Mouse (Mus musculus) intestine, embryonic 15.5 days (tissue): Measurements from ENCODE around the gene Bmp4. TPM values are rescaled to one million over a fixed set of nuclear protein-coding genes. Genes with fewer than 3 reads are reported as not detected.

Experiments
- ATAC-seq: fragments of 200-750 bp; cut with Nextera tagmentation; 2 replicates; pipeline ENCODE4 v1.8.0; 2017; ENCODE audit warnings: moderate TSS enrichment, moderate library complexity
- H3K27ac ChIP-seq: fragments of 300-500 bp; sonication (generic); 2 replicates; pipeline ENCODE4 v1.5.1; 2015; ENCODE audit warnings: mild to moderate bottlenecking, inconsistent platforms
- H3K27me3 ChIP-seq: fragments of 300-500 bp; sonication (generic); replicated peaks from 2 replicates; pipeline ENCODE4 v1.6.1; 2015; ENCODE audit warnings: inconsistent platforms
- H3K36me3 ChIP-seq: fragments of 300-500 bp; sonication (generic); 2 replicates; pipeline ENCODE4 v1.6.1; 2015; ENCODE audit warnings: inconsistent platforms
- H3K4me1 ChIP-seq: fragments of 300-500 bp; sonication (generic); replicated peaks from 2 replicates; pipeline ENCODE4 v1.6.1; 2015; ENCODE audit warnings: inconsistent platforms
- H3K4me2 ChIP-seq: fragments of 300-500 bp; sonication (generic); replicated peaks from 2 replicates; pipeline ENCODE4 v1.6.1; 2015; ENCODE audit warnings: mild to moderate bottlenecking, inconsistent platforms
- H3K4me3 ChIP-seq: fragments of 300-500 bp; sonication (generic); replicated peaks from 2 replicates; pipeline ENCODE4 v1.5.1; 2015; ENCODE audit warnings: inconsistent platforms
- H3K9ac ChIP-seq: fragments of 300-500 bp; sonication (generic); 2 replicates; pipeline ENCODE4 v1.6.1; 2015; ENCODE audit warnings: inconsistent platforms
- H3K9me3 ChIP-seq: fragments of 300-500 bp; sonication (generic); 2 replicates; pipeline ENCODE4 v1.6.1; 2016; ENCODE audit warnings: inconsistent platforms
- WGBS: fragments of 180-500 bp; shearing (Covaris S2); methylation state at CpG from one replicate; pipeline ENCODE4 v1.1.7; 2015; 5-methylcytosine and 5-hydroxymethylcytosine counted together
- polyA plus RNA-seq: library from polyadenylated mRNA; unstranded; fragments of >200 nt; fragmentation: Nextera tagmentation; extraction: Ambion mirVana; gene quantifications from 2 replicates; pipeline ENCODE4 v1.2.1, GENCODE M21; 2015

The Bmp4 gene
- 65.6 and 74.4 TPM in 2 replicates for polyA plus RNA-seq

DNA sequence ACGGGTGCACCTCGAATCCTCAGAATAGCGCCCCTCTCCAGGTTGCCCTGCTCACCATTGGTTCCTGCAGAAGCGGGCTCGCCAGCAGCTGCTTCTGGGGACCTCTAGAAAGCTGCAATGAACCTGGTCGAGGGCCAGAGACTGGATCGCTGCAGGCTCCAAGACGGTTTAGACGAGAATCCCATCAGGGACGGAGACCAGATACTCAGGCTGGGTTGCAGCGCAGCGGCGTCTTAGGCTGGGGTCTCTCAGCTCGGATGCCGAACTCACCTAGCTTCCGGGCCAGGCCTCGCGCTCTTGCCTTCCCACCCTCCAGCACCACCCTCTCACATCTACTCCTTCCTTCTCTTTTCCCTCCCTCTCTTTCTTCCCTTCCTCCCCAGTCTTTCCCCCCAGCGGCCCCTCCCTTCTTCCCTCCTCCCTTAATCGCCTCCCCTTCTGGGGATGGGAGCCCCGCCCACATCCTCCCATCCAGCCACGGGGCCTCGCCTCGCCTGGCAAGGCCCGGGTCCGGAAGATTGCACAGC lies at the start of gene Bmp4:
Gene Bmp4, minus strand, starts transcription at position 421 of the 527 bp plus-strand sequence.
- peaks cover 21% of the 10 kb centered on the region for H3K27me3 ChIP-seq

DNA sequence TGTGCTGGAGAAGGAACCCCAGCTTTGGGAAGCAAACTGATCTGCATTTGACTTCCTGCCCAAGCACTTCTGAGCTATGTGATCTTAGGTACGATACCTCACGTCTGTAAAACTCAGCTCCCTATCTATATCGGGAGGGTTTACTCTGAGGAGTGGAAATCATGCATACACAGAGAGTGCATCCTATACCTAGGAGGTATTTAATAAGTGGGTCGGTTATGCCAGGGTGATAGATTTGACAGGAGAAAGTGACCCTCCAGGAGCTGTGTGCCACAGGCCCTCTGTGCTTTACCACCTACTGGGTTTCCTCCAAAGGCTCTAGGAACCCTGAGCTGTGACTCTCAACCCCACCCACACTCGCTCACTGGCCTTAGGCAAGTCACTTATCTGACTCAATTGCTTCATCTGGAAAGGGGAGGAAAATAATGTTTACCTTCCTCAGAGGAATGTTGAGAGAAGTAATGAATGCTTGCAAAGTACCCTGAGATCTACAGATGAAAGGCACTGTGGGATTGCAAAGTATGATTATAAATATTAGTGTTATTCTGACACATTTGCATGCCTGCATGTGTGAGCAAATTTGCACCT lies 49.1 kb upstream of the Bmp4 start:
- no peak overlapping the region for H3K9ac ChIP-seq
- H3K27ac ChIP-seq, result no peak overlapping the region
- 78% methylated on average over 5 of the region's 5 CpGs for WGBS
- no peaks in the 10 kb centered on the region for H3K27me3 ChIP-seq
- peaks cover 2% of the 10 kb centered on the region; the same call in 1 of the 2 replicates for H3K4me1 ChIP-seq
- ATAC-seq, result no peak
- H3K4me3 ChIP-seq, result no peak overlapping the region
- H3K4me2 ChIP-seq, result no peak overlapping the region
- H3K36me3 ChIP-seq, result no peaks in the 10 kb centered on the region
- no peaks in the 10 kb centered on the region for H3K9me3 ChIP-seq

More for the DNA sequence above, at the start of gene Bmp4:
- H3K27ac ChIP-seq, result peak within 1 kb of the TSS; percentile 88
- peak within 1 kb of the TSS; percentile 53 for H3K4me3 ChIP-seq
- no peaks in the 10 kb centered on the region for H3K9me3 ChIP-seq
- no peaks in the 10 kb centered on the region for H3K36me3 ChIP-seq
- peak within 1 kb of the TSS; percentile 78 for H3K4me2 ChIP-seq
- WGBS, result 2% methylated on average over 26 of the region's 26 CpGs
- H3K4me1 ChIP-seq, result peaks cover 10% of the 10 kb centered on the region
- peak; percentile 37 for ATAC-seq
- H3K9ac ChIP-seq, result peak within 1 kb of the TSS; percentile 63

GRCm38 (mm10) chr14:46436471-46437090 lies 46.1 kb upstream of the Bmp4 start:
- no peaks in the 10 kb centered on the region for H3K9me3 ChIP-seq
- H3K27me3 ChIP-seq, result no peaks in the 10 kb centered on the region
- H3K4me2 ChIP-seq, result 0 out of 2 replicates have a peak overlapping the region, but pooled peaks have one; percentile 36
- peak overlapping the region; percentile 73 for H3K27ac ChIP-seq
- no peak overlapping the region for H3K9ac ChIP-seq
- H3K4me1 ChIP-seq, result peaks cover 2% of the 10 kb centered on the region; the same call in 1 of the 2 replicates
- peak; percentile 56; the same call in 1 of the 2 replicates for ATAC-seq
- no peaks in the 10 kb centered on the region for H3K36me3 ChIP-seq
- no peak overlapping the region for H3K4me3 ChIP-seq
- 12% methylated on average over 9 of the region's 9 CpGs for WGBS

DNA sequence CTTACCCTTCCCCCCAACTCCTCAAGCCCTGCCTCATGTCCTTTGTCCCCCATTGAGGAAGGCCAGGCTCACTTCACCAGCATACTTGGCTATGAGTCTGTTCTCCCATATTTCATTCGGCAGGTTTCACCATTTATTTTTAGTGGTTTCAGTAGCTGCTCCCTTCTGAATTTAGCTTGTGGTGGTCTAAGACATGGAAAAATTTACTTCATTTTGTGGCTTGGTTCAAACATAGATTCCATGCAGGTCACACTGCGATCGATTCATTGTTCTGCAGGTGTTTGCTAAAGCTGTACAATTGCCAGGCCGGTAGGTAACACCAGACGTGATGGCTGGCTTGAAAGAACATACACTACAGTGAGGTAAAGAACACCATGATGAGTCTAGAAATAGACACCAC lies 39.8 kb upstream of the Bmp4 start:
- Histone ChIP-seq H3K4me1 (no peaks in the 10 kb centered on the region), H3K27ac (no peak overlapping the region), H3K36me3 (no peaks in the 10 kb centered on the region), H3K27me3 (no peaks in the 10 kb centered on the region), H3K4me2 (no peak overlapping the region), H3K9me3 (no peaks in the 10 kb centered on the region), H3K9ac (no peak overlapping the region), H3K4me3 (no peak overlapping the region)
- no peak for ATAC-seq
- WGBS, result 88% methylated on average over 5 of the region's 5 CpGs

DNA sequence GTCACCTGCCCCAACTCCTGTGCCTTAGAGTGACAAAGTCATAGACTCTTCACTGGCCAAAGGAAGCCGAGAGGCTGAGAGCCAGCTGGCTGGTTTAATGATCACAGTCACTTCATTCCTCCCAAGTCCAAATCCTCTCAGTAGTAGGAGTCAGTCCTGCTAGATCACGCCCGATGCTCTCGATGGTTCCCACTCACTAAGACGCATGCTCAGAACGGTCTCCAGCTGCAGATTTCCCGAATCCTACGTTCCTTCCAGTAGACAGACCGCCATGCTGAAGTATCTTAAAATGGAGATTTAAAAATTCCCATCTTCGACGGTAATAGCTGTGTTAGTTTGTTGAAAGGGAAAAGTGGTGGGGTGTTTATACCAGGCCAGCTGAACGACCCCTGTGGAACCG lies 36.8 kb upstream of the Bmp4 start:
- Histone ChIP-seq H3K27ac (no peak overlapping the region), H3K9ac (no peak overlapping the region), H3K36me3 (no peaks in the 10 kb centered on the region), H3K27me3 (no peaks in the 10 kb centered on the region), H3K9me3 (no peaks in the 10 kb centered on the region), H3K4me1 (no peaks in the 10 kb centered on the region), H3K4me3 (no peak overlapping the region), H3K4me2 (no peak overlapping the region)
- WGBS, result 80% methylated on average over 13 of the region's 13 CpGs
- no peak for ATAC-seq

- Histone ChIP-seq H3K4me3 (no peak overlapping the region), H3K4me1 (no peaks in the 10 kb centered on the region), H3K4me2 (no peak overlapping the region), H3K9me3 (no peaks in the 10 kb centered on the region), H3K36me3 (no peaks in the 10 kb centered on the region), H3K9ac (no peak overlapping the region), H3K27ac (no peak overlapping the region), H3K27me3 (no peaks in the 10 kb centered on the region)
- no peak for ATAC-seq
- WGBS, result 72% methylated on average over 3 of the region's 3 CpGs
Observed at GRCm38 (mm10) chr14:46421823-46422222, 31.4 kb upstream of the Bmp4 start.

DNA sequence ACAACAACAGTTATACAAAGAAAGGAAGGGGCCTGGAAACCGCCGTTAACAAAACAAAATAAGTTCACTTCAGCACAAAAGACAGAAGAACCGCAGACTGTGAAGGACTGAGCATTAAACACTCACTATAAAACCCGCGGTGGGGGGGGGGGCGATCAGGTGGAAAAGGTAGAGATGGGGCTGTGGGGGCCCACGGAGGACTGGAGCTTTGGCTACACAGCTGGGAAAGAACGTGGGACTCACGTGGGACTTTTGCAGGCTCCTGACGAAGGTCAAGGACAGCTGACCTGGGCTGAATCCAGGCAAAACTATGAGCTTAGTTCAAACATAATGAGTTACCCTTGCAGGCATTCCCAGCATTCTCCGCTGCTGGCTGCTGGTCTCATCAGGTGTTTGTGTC lies 28.8 kb upstream of the Bmp4 start:
- WGBS, result 43% methylated on average over 11 of the region's 11 CpGs

GRCm38 (mm10) chr14:46418371-46419097 lies 28.1 kb upstream of the Bmp4 start:
- H3K36me3 ChIP-seq, result no peaks in the 10 kb centered on the region
- no peak for ATAC-seq
- no peak overlapping the region for H3K9ac ChIP-seq
- H3K4me3 ChIP-seq, result no peak overlapping the region
- H3K4me1 ChIP-seq, result no peaks in the 10 kb centered on the region
- no peak overlapping the region for H3K27ac ChIP-seq
- 81% methylated on average over 15 of the region's 15 CpGs for WGBS
- H3K4me2 ChIP-seq, result no peak overlapping the region
- no peaks in the 10 kb centered on the region for H3K9me3 ChIP-seq
- H3K27me3 ChIP-seq, result no peaks in the 10 kb centered on the region

More for the DNA sequence above, 28.8 kb upstream of the Bmp4 start:
- no peaks in the 10 kb centered on the region for H3K36me3 ChIP-seq
- H3K4me2 ChIP-seq, result no peak overlapping the region
- H3K27me3 ChIP-seq, result no peaks in the 10 kb centered on the region
- H3K4me3 ChIP-seq, result no peak overlapping the region
- H3K4me1 ChIP-seq, result no peaks in the 10 kb centered on the region
- H3K9me3 ChIP-seq, result no peaks in the 10 kb centered on the region
- no peak overlapping the region for H3K27ac ChIP-seq
- H3K9ac ChIP-seq, result no peak overlapping the region
- ATAC-seq, result no peak

GRCm38 (mm10) chr14:46412497-46413000 lies 22.1 kb upstream of the Bmp4 start:
- Histone ChIP-seq H3K4me2 (no peak overlapping the region), H3K9ac (no peak overlapping the region), H3K27me3 (0 out of 2 replicates have a peak, but pooled peaks cover 3% of the 10 kb centered on the region), H3K9me3 (no peaks in the 10 kb centered on the region), H3K27ac (no peak overlapping the region), H3K4me1 (no peaks in the 10 kb centered on the region), H3K36me3 (no peaks in the 10 kb centered on the region), H3K4me3 (no peak overlapping the region)
- 61% methylated on average over 7 of the region's 7 CpGs for WGBS
- peak; percentile 36; the same call in 1 of the 2 replicates for ATAC-seq

GRCm38 (mm10) chr14:46410557-46411120 lies 20.2 kb upstream of the Bmp4 start:
- no peaks in the 10 kb centered on the region for H3K36me3 ChIP-seq
- H3K9ac ChIP-seq, result no peak overlapping the region
- 66% methylated on average over 3 of the region's 4 CpGs for WGBS
- ATAC-seq, result no peak
- no peaks in the 10 kb centered on the region for H3K4me1 ChIP-seq
- H3K4me3 ChIP-seq, result no peak overlapping the region
- no peak overlapping the region for H3K27ac ChIP-seq
- 0 out of 2 replicates have a peak, but pooled peaks cover 3% of the 10 kb centered on the region for H3K27me3 ChIP-seq
- no peak overlapping the region for H3K4me2 ChIP-seq
- no peaks in the 10 kb centered on the region for H3K9me3 ChIP-seq

- Histone ChIP-seq H3K4me2 (no peak overlapping the region), H3K27ac (no peak overlapping the region), H3K36me3 (no peaks in the 10 kb centered on the region), H3K4me3 (no peak overlapping the region), H3K4me1 (no peaks in the 10 kb centered on the region), H3K9ac (no peak overlapping the region), H3K27me3 (peaks cover 7% of the 10 kb centered on the region; the same call in 1 of the 2 replicates), H3K9me3 (no peaks in the 10 kb centered on the region)
- no peak for ATAC-seq
- 78% methylated on average over 10 of the region's 10 CpGs for WGBS
Observed at GRCm38 (mm10) chr14:46409016-46409415, 18.5 kb upstream of the Bmp4 start.

DNA sequence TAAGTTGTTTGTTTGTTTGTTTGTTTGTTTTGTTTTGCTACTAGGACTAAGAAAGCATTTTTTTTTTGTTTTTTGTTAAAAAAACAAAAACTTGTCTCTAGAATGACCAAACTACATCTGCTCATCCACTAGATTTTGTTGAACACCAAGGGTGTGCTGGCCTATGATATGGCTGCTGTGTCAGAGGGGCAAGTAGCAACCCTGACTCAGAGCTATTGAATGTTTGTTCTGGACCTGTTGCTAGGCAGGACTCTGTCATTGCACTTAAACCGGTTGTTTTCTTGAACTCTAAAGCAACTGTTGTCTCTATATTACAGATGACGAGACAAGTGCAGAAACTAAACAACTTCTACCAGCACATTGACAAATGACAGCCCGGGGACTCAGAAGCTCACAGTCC lies 17.9 kb upstream of the Bmp4 start:
- no peaks in the 10 kb centered on the region for H3K9me3 ChIP-seq
- no peak overlapping the region for H3K9ac ChIP-seq
- no peak overlapping the region for H3K4me2 ChIP-seq
- no peak overlapping the region for H3K4me3 ChIP-seq
- peaks cover 7% of the 10 kb centered on the region; the same call in 1 of the 2 replicates for H3K27me3 ChIP-seq
- no peak overlapping the region for H3K27ac ChIP-seq
- 61% methylated on average over 3 of the region's 3 CpGs for WGBS
- no peaks in the 10 kb centered on the region for H3K4me1 ChIP-seq
- no peaks in the 10 kb centered on the region for H3K36me3 ChIP-seq
- no peak for ATAC-seq
